Mouse (Mus musculus): ENCODE results near the gene Bnc2. TPM values are rescaled to one million over a fixed set of nuclear protein-coding genes. Genes with fewer than 3 reads are reported as not detected.

Gene Bnc2
- polyA plus RNA-seq, 1 experiment from 2014 or later = 17.3 TPM

DNA sequence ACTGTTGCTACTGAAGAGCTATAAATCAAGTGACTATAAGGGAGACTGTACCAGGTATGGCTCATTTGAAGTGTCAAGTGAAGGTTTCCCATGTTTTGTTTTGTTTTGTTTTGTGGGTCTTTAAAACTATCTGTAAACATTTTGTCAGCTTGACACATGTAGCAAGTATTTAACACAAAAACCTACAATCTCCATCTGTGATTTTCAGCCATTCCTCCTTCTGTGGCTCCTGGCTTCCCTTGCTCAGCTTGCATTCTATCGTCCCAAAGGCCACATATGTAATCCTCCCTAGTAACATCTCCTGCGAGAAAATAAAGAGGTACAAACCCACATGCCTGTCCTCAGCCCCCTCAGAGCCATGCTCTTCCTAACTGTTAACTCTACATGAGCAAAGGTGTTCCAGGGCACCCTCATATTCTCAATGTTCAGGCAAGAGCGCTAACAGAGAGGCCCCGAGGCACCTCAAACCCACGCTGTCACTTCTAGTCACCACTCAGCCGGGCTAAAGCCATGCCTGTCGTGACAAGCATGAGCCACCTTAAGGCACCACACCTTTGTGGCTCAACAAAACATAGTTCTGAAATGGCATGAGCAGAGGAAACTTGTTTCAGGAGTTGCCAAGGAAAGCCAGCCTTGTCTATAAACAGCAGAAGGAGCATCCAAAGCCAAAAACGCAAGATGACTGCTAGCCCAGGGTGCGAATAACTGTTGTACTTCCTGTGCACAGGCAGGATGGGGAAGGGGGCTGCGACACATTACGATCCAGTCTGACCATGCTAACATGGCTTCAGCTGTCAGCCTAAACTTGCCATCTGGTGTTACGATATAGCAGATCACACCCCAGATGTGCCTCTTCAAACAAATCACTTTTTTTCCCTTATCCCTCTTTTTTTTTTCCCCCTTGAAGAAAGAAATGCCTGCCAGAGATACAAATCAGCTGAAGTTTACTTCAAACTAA lies 42.0 kb downstream of the Bnc2 start:
- no peak for ATAC-seq (ENCODE audit: insufficient number of reproducible peaks, low FRiP score, low TSS enrichment, low read depth)

DNA sequence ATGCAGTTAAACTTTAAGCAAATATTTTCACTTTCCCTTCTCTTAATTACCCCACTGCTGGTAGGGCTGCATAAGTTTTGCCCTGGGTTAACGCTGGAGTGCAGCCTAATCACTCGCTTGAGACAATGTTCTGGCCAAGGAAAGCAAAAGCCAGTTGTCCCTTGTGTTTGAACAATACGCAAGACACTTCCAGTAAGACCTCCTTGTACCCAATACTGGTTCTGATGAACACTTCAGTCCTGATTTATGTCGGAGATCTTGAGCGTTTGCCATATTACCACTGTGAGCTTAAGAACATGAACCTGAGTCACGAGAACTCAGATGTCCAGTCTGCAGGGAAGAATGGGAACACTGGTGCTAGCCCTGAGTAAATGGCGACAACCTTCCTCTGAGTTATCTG lies 47.5 kb downstream of the Bnc2 start:
- Histone ChIP-seq H3K27ac (replicated peaks) (no peak overlapping the region), H3K36me3 (no peaks in the 10 kb centered on the region), H3K27me3 (no peaks in the 10 kb centered on the region), H3K9me3 (replicated peaks) (no peaks in the 10 kb centered on the region), H3K4me1 (0 out of 2 replicates have a peak, but pooled peaks cover 6% of the 10 kb centered on the region), H3K4me3 (replicated peaks) (no peak overlapping the region), H3K4me2 (replicated peaks) (no peak overlapping the region), H3K9ac (no peak overlapping the region)
- ATAC-seq (ENCODE audit: insufficient number of reproducible peaks, low FRiP score, low TSS enrichment, low read depth) = no peak
- 90% methylated on average over 7 of the region's 7 CpGs for WGBS

More for the DNA sequence above, 42.0 kb downstream of the Bnc2 start:
- Histone ChIP-seq H3K4me2 (replicated peaks) (no peak overlapping the region; the same call in 1 of the 2 replicates), H3K4me1 (peaks cover 53% of the 10 kb centered on the region), H3K9ac (no peak overlapping the region), H3K27me3 (no peaks in the 10 kb centered on the region), H3K4me3 (replicated peaks) (no peak overlapping the region), H3K27ac (replicated peaks) (peak overlapping the region; percentile 76), H3K9me3 (replicated peaks) (no peaks in the 10 kb centered on the region), H3K36me3 (no peaks in the 10 kb centered on the region)
- 30% methylated on average over 12 of the region's 12 CpGs for WGBS

DNA sequence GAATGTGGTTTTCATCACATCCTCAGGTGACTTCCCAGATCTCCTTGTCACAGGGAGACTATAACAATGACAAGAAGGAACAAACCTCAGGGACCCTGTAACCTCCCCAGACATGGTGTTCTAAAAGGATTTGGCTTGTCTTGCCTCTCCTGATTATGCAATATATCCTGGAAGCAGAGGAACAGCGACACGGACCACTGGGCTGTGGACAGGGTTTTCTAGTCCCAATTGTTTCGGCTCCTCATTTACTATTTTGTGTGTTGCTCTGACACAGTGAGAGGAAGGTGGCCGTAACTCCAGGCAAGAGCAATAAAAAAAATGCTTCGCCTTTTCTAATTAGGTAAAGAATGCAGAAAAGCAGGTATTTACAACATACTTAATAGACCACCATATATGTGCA lies 51.8 kb downstream of the Bnc2 start:
- H3K4me2 ChIP-seq (replicated peaks) = no peak overlapping the region
- no peak for ATAC-seq (ENCODE audit: insufficient number of reproducible peaks, low FRiP score, low TSS enrichment, low read depth)
- WGBS = 69% methylated on average over 5 of the region's 5 CpGs

DNA sequence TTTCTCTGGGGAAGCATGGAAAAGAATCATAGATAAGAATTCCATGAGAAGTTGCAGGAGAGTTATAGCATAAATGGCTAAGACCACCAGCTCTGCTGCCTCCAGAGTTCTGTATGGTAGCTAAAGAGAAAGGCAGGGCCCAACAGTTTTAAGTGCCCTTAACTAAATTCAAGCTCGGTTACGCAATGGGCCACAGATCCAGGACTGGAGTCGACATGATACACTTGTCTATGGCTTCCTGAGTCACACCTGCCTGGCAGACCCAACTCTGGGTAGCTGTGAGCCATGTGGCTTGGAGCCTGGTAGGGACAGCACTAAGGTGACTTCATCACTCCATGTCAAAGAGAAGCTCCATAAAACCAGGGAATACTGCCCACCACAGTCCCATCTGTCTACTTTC lies 53.3 kb downstream of the Bnc2 start:
- Histone ChIP-seq H3K4me1 (0 out of 2 replicates have a peak, but pooled peaks cover 3% of the 10 kb centered on the region), H3K4me2 (replicated peaks) (no peak overlapping the region), H3K27ac (replicated peaks) (no peak overlapping the region), H3K4me3 (replicated peaks) (no peak overlapping the region), H3K9ac (no peak overlapping the region), H3K36me3 (no peaks in the 10 kb centered on the region), H3K27me3 (no peaks in the 10 kb centered on the region), H3K9me3 (replicated peaks) (no peaks in the 10 kb centered on the region)
- WGBS = 81% methylated on average over 3 of the region's 3 CpGs
- ATAC-seq (ENCODE audit: insufficient number of reproducible peaks, low FRiP score, low TSS enrichment, low read depth) = no peak

More for the DNA sequence above, 51.8 kb downstream of the Bnc2 start:
- H3K9ac ChIP-seq = no peak overlapping the region
- H3K36me3 ChIP-seq = no peaks in the 10 kb centered on the region
- no peaks in the 10 kb centered on the region for H3K9me3 ChIP-seq (replicated peaks)
- no peak overlapping the region for H3K4me3 ChIP-seq (replicated peaks)
- H3K27me3 ChIP-seq = no peaks in the 10 kb centered on the region
- no peak overlapping the region for H3K27ac ChIP-seq (replicated peaks)
- H3K4me1 ChIP-seq = 0 out of 2 replicates have a peak, but pooled peaks cover 6% of the 10 kb centered on the region

DNA sequence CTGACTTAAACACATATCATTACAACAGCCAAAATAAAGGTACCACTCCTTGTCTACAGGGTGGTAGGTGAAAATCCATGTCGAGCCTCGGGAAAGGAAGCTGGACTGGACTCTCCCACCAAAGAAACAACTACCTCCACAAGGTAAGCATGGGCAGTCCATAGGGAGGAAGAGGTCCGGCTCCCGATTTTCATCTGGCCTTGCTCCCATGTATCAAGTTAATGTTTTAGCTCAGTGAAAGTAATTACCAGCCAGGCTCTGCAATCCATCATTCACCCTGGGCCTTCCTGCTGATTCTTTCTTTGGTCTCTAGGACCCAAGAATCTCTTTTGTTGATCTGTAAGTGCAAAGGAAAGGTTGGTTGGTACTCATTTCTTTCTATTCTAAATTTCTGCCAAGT lies 65.2 kb downstream of the Bnc2 start:
- no peak for ATAC-seq (ENCODE audit: insufficient number of reproducible peaks, low FRiP score, low TSS enrichment, low read depth)
- no peaks in the 10 kb centered on the region for H3K27me3 ChIP-seq
- H3K27ac ChIP-seq (replicated peaks) = no peak overlapping the region
- H3K9me3 ChIP-seq (replicated peaks) = no peaks in the 10 kb centered on the region
- no peaks in the 10 kb centered on the region for H3K36me3 ChIP-seq
- H3K4me2 ChIP-seq (replicated peaks) = no peak overlapping the region
- 75% methylated on average over 4 of the region's 4 CpGs for WGBS
- H3K4me1 ChIP-seq = no peaks in the 10 kb centered on the region
- H3K9ac ChIP-seq = no peak overlapping the region
- no peak overlapping the region for H3K4me3 ChIP-seq (replicated peaks)

DNA sequence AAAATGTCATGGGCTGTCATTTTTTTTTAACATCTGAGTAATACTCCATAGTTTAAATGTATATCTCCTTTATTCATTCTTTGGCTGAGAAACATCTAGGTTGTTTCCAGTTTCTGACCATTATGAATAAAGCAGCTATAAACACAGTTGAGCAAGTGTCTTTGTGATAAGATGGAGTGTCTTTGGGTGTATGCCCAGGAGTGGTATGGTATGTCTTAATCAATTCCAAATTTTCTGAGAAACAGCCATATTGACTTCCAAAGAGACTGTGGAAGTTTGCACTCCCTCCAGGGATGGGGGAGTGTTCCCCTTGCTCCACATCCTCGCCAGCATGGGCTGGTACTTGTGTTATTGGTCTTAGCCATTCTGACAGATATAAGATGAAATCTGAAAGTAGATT lies 70.6 kb downstream of the Bnc2 start:
- Histone ChIP-seq H3K27me3 (no peaks in the 10 kb centered on the region), H3K4me2 (replicated peaks) (no peak overlapping the region), H3K4me1 (no peaks in the 10 kb centered on the region), H3K36me3 (no peaks in the 10 kb centered on the region), H3K27ac (replicated peaks) (no peak overlapping the region), H3K9ac (no peak overlapping the region), H3K9me3 (replicated peaks) (no peaks in the 10 kb centered on the region), H3K4me3 (replicated peaks) (no peak overlapping the region)
- 56% methylated on average over 1 of the region's 1 CpGs for WGBS
- no peak for ATAC-seq (ENCODE audit: insufficient number of reproducible peaks, low FRiP score, low TSS enrichment, low read depth)

DNA sequence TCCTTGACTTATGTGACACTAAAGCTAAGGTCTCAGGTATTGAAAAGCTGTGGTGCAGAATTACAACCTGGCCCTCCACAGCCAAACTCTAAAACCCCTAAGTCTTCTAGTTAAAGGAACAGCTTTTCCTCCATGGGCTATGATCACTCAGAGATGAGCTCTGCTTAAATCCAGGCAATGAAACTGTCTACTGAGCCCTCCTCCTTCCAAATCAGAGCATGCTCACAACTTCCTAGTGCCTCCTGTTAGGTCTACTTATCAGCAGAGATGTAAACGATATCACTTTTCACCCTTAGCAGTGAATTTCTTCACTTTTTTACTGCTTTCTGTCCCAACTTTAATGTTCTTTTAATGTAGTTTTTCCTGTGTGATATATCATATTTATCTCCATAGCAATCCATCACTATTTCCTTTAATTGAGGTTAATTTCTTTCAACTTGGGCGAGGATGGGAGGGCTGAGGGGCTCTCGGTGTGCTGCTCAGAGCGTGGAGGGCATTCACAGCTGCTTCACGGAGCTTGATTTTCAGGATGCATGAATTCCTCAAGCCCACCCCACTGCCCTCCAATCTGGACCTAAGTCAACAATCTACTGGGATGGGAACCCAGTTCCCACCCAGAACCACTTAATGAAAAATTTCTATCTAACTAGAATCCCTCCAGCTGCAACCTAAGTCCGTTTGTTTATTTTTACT lies 94.7 kb downstream of the Bnc2 start:
- Histone ChIP-seq H3K27ac (replicated peaks) (no peak overlapping the region), H3K9me3 (replicated peaks) (no peaks in the 10 kb centered on the region), H3K4me2 (replicated peaks) (no peak overlapping the region), H3K4me3 (replicated peaks) (no peak overlapping the region), H3K27me3 (no peaks in the 10 kb centered on the region), H3K4me1 (peaks cover 9% of the 10 kb centered on the region), H3K36me3 (no peaks in the 10 kb centered on the region), H3K9ac (no peak overlapping the region)
- ATAC-seq (ENCODE audit: insufficient number of reproducible peaks, low FRiP score, low TSS enrichment, low read depth) = no peak
- 50% methylated on average over 6 of the region's 6 CpGs for WGBS

DNA sequence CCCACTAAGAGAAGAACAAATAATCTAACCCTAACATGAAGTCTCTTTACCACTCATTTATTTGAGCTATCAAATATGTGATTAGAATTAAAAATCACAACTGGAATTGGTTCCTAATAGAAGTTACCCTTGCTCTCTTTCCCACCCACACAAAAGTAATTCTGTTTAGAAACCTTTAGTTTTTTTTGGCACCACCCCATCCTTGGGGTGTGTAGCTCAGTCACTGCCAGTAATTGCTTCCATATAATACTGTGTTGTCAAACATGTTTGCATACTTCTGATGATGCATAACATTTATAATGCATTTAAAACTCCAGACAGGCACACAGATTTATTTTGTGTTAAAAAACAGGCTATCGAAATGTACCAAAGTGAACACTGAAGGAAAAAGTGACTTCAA lies 96.8 kb downstream of the Bnc2 start:
- ATAC-seq (ENCODE audit: insufficient number of reproducible peaks, low FRiP score, low TSS enrichment, low read depth) = no peak
- H3K9ac ChIP-seq = no peak overlapping the region
- no peaks in the 10 kb centered on the region for H3K36me3 ChIP-seq
- H3K4me1 ChIP-seq = peaks cover 9% of the 10 kb centered on the region
- no peak overlapping the region for H3K27ac ChIP-seq (replicated peaks)
- no peak overlapping the region for H3K4me3 ChIP-seq (replicated peaks)
- H3K27me3 ChIP-seq = no peaks in the 10 kb centered on the region
- no peak overlapping the region for H3K4me2 ChIP-seq (replicated peaks)
- 36% methylated on average over 1 of the region's 1 CpGs for WGBS
- H3K9me3 ChIP-seq (replicated peaks) = no peaks in the 10 kb centered on the region

DNA sequence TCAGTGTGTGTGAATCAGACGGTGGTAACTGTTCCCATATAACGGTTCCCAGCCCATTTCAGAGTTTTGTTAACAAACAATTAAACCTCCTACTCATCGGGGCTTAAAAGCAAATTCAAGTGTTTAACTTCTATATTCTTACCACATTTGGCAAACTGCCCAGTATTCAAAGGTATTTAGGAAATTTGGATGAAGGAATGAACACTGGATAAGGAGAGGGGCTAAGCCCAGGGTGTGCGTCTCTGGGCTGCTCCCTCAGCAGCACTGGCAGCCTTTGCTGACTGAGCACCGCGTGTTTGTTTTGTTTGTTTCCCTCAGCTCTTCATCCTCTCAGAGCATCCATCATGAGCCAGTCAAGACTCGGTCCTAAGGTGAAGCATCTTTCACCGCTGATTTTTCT lies 109.0 kb downstream of the Bnc2 start:
- no peaks in the 10 kb centered on the region for H3K27me3 ChIP-seq
- no peak overlapping the region for H3K27ac ChIP-seq (replicated peaks)
- no peak overlapping the region for H3K9ac ChIP-seq
- no peaks in the 10 kb centered on the region for H3K36me3 ChIP-seq
- no peak overlapping the region for H3K4me2 ChIP-seq (replicated peaks)
- no peak for ATAC-seq (ENCODE audit: insufficient number of reproducible peaks, low FRiP score, low TSS enrichment, low read depth)
- no peaks in the 10 kb centered on the region for H3K9me3 ChIP-seq (replicated peaks)
- H3K4me1 ChIP-seq = 0 out of 2 replicates have a peak, but pooled peaks cover 2% of the 10 kb centered on the region
- WGBS = 43% methylated on average over 8 of the region's 8 CpGs
- H3K4me3 ChIP-seq (replicated peaks) = no peak overlapping the region

DNA sequence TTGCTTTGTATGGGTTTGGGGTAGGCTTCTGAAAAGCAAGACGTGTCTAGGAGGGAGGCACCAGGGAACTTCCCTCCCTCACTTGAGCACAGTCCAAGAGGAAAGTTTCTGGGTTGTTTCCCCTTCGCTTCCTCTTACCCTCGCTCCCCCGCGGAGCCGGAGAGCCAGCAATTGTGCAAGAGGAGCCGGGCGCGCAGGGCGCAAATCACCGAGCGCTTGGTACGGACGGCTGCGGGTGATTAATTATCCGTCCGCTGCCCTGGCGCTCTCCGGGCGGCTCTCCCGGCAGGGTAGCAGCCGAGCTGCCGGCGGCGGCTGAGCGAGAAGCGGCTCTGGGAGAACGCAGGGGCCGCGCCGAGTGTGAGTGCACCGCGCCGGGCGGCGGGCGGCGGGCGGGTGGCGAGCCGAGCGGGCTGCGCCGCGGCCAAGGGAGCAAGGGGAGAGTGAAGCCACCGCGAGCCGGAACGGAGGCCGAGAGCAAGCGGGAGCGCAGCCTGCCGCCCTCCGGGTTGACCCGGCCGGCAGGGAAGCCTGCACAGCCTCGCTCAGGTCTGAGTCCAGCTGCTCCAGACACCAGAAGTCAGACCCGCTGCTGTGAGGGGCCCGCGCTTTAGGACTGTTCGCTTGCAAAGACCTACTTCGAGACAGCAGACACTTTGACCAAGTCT lies 129.7 kb downstream of the Bnc2 start:
- peak overlapping the region; percentile 65 for H3K4me3 ChIP-seq (replicated peaks)
- peak; percentile 82 for ATAC-seq (ENCODE audit: insufficient number of reproducible peaks, low FRiP score, low TSS enrichment, low read depth)
- H3K27ac ChIP-seq (replicated peaks) = peak overlapping the region; percentile 78
- under 1% methylated on average over 62 of the region's 62 CpGs for WGBS
- peak overlapping the region; percentile 63 for H3K9ac ChIP-seq
- peak overlapping the region; percentile 84 for H3K4me2 ChIP-seq (replicated peaks)
- no peaks in the 10 kb centered on the region for H3K36me3 ChIP-seq
- H3K9me3 ChIP-seq (replicated peaks) = no peaks in the 10 kb centered on the region
- H3K4me1 ChIP-seq = 0 out of 2 replicates have a peak, but pooled peaks cover 14% of the 10 kb centered on the region
- no peaks in the 10 kb centered on the region; the same call in 1 of the 2 replicates for H3K27me3 ChIP-seq

DNA sequence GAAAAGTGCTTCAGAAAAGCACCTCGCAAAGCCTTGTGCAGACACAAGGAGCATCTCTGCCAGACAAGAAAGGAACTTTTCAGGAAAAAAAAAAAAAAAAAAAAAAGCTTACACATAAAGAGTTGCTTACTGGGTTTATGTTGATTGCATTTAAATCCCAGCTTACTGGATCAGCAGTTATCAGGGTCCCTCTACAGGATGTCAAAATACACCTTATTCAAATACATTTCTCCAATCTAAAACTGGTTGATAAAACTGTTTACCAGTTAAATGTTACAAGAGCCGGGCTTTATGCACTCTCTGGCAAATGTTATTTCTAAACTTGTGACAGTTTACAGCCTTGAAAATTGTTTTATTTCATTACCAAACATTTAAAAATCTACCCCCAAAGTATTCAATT lies 130.4 kb downstream of the Bnc2 start:
- H3K4me2 ChIP-seq (replicated peaks) = peak overlapping the region; percentile 84
- H3K27me3 ChIP-seq = no peaks in the 10 kb centered on the region; the same call in 1 of the 2 replicates
- H3K4me1 ChIP-seq = 0 out of 2 replicates have a peak, but pooled peaks cover 14% of the 10 kb centered on the region
- ATAC-seq (ENCODE audit: insufficient number of reproducible peaks, low FRiP score, low TSS enrichment, low read depth) = no peak
- H3K36me3 ChIP-seq = no peaks in the 10 kb centered on the region
- peak overlapping the region; percentile 65 for H3K4me3 ChIP-seq (replicated peaks)
- H3K9ac ChIP-seq = no peak overlapping the region
- H3K9me3 ChIP-seq (replicated peaks) = no peaks in the 10 kb centered on the region
- 51% methylated on average over 2 of the region's 2 CpGs for whole genome bisulfite sequencing
- no peak overlapping the region for H3K27ac ChIP-seq (replicated peaks)
